Mouse (Mus musculus) erythroid progenitor cell, adult 5-6 weeks (primary cell): ENCODE data around the gene Ugt1a8. TPM values are rescaled to one million over a fixed set of nuclear protein-coding genes. Genes with fewer than 3 reads are reported as not detected.

Source experiments
- ATAC-seq: replicated peaks from 2 replicates; pipeline ENCODE4 v1.8.0; 2016; ENCODE audit warnings: moderate number of reproducible peaks, mild to moderate bottlenecking, moderate TSS enrichment, inconsistent platforms; ENCODE audit not compliant: poor library complexity, low FRiP score, severe bottlenecking
- total RNA-seq, 2 experiments: library from RNA; stranded (forward) in 1 of 2; stranded (reverse) in 1 of 2; fragments of 150-400 nt in 1 of 2; fragments of 186-747, 209-891 nt in 1 of 2; gene quantifications; 2 replicates each; pipeline versions ENCODE4 v1.2.3 to v1.2.4; 2015 to 2017; ENCODE audit warnings: low replicate concordance in 2 of 2

Gene Ugt1a8
- total RNA-seq, 2 experiments from 2014 or later = not detected

DNA sequence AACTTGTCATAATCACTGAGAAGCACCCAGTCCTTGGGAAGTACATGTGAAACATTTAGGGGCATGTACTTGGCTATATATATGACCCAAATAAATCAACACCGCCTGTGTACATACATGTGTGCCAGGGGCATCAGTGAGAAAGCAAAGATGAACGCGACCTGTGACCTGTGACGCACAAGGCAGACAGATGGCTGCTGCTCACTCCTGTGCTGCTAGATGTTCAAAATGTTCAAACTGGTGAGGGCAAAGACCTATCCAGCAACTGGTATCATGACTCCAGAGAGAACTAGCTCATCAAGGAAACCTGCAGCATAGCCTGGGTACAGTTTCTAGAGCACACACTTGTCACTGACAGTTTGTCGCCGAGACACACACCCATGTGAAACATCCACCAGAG is 179.9 kb downstream of the Ugt1a8 start:
- ATAC-seq = no peak

DNA sequence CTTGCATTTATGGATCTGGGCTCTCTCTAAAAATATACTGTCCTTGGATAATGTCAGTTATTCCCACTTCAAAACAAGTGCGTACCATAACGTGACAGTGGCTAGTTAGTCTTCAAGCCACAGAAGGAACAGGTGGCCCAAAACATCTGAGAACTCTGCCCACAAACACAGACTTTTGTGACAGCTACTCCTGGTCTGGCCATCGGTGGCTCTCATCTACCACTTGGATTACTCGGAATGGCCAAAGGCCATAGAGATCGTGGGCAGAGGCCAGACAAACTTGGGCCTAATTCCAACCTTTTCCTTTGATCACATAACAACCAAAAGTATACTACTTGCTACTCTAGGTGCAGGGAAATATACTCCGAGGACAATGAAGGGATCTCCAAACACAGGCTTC is 180.5 kb downstream of the Ugt1a8 start:
- no peak for ATAC-seq

Other genes starting within 250 kb of the Ugt1a8 start
- gene Dgkd, start 234.5 kb upstream of the Ugt1a8 start, total RNA-seq (2015; ENCODE audit: low replicate concordance) = 23.1 and 29.3 TPM in 2 replicates
- 19.3 and 24.0 TPM in 2 replicates for gene Dgkd, start 234.5 kb upstream of the Ugt1a8 start, total RNA-seq (2017; ENCODE audit: low replicate concordance)
- 5.4 and 5.8 TPM in 2 replicates for gene Usp40, start 79.3 kb upstream of the Ugt1a8 start, total RNA-seq (2015; ENCODE audit: low replicate concordance)
- gene Usp40, start 79.3 kb upstream of the Ugt1a8 start, total RNA-seq (2017; ENCODE audit: low replicate concordance) = 1.2 and 2.2 TPM in 2 replicates
- gene Ugt1a10, start 32.4 kb upstream of the Ugt1a8 start, total RNA-seq (2015; ENCODE audit: low replicate concordance) = not detected in 2 replicates
- not detected in 2 replicates for gene Ugt1a10, start 32.4 kb upstream of the Ugt1a8 start, total RNA-seq (2017; ENCODE audit: low replicate concordance)
- not detected in 2 replicates for gene Ugt1a9, start 17.0 kb upstream of the Ugt1a8 start, total RNA-seq (2015; ENCODE audit: low replicate concordance)
- not detected in 2 replicates for gene Ugt1a9, start 17.0 kb upstream of the Ugt1a8 start, total RNA-seq (2017; ENCODE audit: low replicate concordance)
- 4.0 and 7.5 TPM in 2 replicates for gene Ugt1a7c, start 7.2 kb downstream of the Ugt1a8 start, total RNA-seq (2015; ENCODE audit: low replicate concordance)
- gene Ugt1a7c, start 7.2 kb downstream of the Ugt1a8 start, total RNA-seq (2017; ENCODE audit: low replicate concordance) = 3.6 and 11.5 TPM in 2 replicates
- not detected in 2 replicates for gene Ugt1a6b, start 15.4 kb downstream of the Ugt1a8 start, total RNA-seq (2015; ENCODE audit: low replicate concordance)
- not detected in 2 replicates for gene Ugt1a6b, start 15.4 kb downstream of the Ugt1a8 start, total RNA-seq (2017; ENCODE audit: low replicate concordance)
- 1.8 and 5.9 TPM in 2 replicates for gene Ugt1a6a, start 47.0 kb downstream of the Ugt1a8 start, total RNA-seq (2015; ENCODE audit: low replicate concordance)
- 0.26 TPM in 1 of 2 replicates, not detected in the other for gene Ugt1a6a, start 47.0 kb downstream of the Ugt1a8 start, total RNA-seq (2017; ENCODE audit: low replicate concordance)
- 0.72 TPM in 1 of 2 replicates, not detected in the other for gene Ugt1a5, start 78.2 kb downstream of the Ugt1a8 start, total RNA-seq (2015; ENCODE audit: low replicate concordance)
- not detected in 2 replicates for gene Ugt1a5, start 78.2 kb downstream of the Ugt1a8 start, total RNA-seq (2017; ENCODE audit: low replicate concordance)
- gene Ugt1a2, start 112.8 kb downstream of the Ugt1a8 start, total RNA-seq (2015; ENCODE audit: low replicate concordance) = 1.1 TPM in 1 of 2 replicates, not detected in the other
- not detected in 2 replicates for gene Ugt1a2, start 112.8 kb downstream of the Ugt1a8 start, total RNA-seq (2017; ENCODE audit: low replicate concordance)
- gene Dnajb3, start 118.0 kb downstream of the Ugt1a8 start, total RNA-seq (2015; ENCODE audit: low replicate concordance) = 49.0 and 58.7 TPM in 2 replicates
- 8.7 and 28.2 TPM in 2 replicates for gene Dnajb3, start 118.0 kb downstream of the Ugt1a8 start, total RNA-seq (2017; ENCODE audit: low replicate concordance)
- gene Ugt1a1, start 124.1 kb downstream of the Ugt1a8 start, total RNA-seq (2015; ENCODE audit: low replicate concordance) = 0.72 TPM in 1 of 2 replicates, not detected in the other
- 3.9 TPM in 1 of 2 replicates, not detected in the other for gene Ugt1a1, start 124.1 kb downstream of the Ugt1a8 start, total RNA-seq (2017; ENCODE audit: low replicate concordance)
- not detected in 2 replicates for gene Mroh2a, start 139.2 kb downstream of the Ugt1a8 start, total RNA-seq (2015; ENCODE audit: low replicate concordance)
- 0.30 and 0.64 TPM in 2 replicates for gene Mroh2a, start 139.2 kb downstream of the Ugt1a8 start, total RNA-seq (2017; ENCODE audit: low replicate concordance)
- 297 and 306 TPM in 2 replicates for gene Hjurp, start 189.8 kb downstream of the Ugt1a8 start, total RNA-seq (2015; ENCODE audit: low replicate concordance)
- 349 and 388 TPM in 2 replicates for gene Hjurp, start 189.8 kb downstream of the Ugt1a8 start, total RNA-seq (2017; ENCODE audit: low replicate concordance)
- not detected in 2 replicates for gene Trpm8, start 189.8 kb downstream of the Ugt1a8 start, total RNA-seq (2015; ENCODE audit: low replicate concordance)
- not detected in 2 replicates for gene Trpm8, start 189.8 kb downstream of the Ugt1a8 start, total RNA-seq (2017; ENCODE audit: low replicate concordance)